Mouse (Mus musculus): Measurements from ENCODE around the gene Mbd5.

- TF ChIP-seq CTCF (IDR thresholded peaks at IDR 0.05 in 2 of 3, conservative IDR thresholded peaks at IDR 0.05 in 1 of 3; ENCODE audit: control insufficient read depth in 1 of 3, insufficient read depth in 1 of 3, low read depth in 2 of 3, low read length in 3 of 3, poor library complexity in 1 of 3, severe bottlenecking in 1 of 3) (no peak), BHLHE40 (IDR thresholded peaks at IDR 0.05; ENCODE audit: borderline replicate concordance, low read depth, low read length) (no peak), NELFE (IDR thresholded peaks at IDR 0.05; ENCODE audit: low read depth, low read length) (no peak), GATA1 (IDR thresholded peaks at IDR 0.05; ENCODE audit: low read depth, low read length) (no peak), POLR2A (IDR thresholded peaks at IDR 0.05; ENCODE audit: control insufficient read depth in 1 of 2, insufficient read depth in 1 of 2, low read depth in 1 of 2, low read length in 2 of 2, poor library complexity in 1 of 2) (no peak), UBTF (IDR thresholded peaks at IDR 0.05; ENCODE audit: borderline replicate concordance, insufficient read depth, low read depth, low read length) (no peak), ELF1 (IDR thresholded peaks at IDR 0.05; ENCODE audit: low read depth, low read length) (no peak), ZKSCAN1 (IDR thresholded peaks at IDR 0.05; ENCODE audit: low read depth, low read length) (no peak), SMC3 (IDR thresholded peaks at IDR 0.05; ENCODE audit: low read depth, low read length) (no peak), RCOR1 (IDR thresholded peaks at IDR 0.05; ENCODE audit: low read depth, low read length) (no peak), POLR2AphosphoS5 (IDR thresholded peaks at IDR 0.05; ENCODE audit: borderline replicate concordance, low read depth, low read length) (no peak), E2F4 (IDR thresholded peaks at IDR 0.05; ENCODE audit: borderline replicate concordance, low read depth, low read length) (no peak), MEF2A (IDR thresholded peaks at IDR 0.05; ENCODE audit: extremely low read depth, insufficient replicate concordance, low read depth, low read length, poor library complexity, severe bottlenecking) (no peak), HCFC1 (IDR thresholded peaks at IDR 0.05; ENCODE audit: low read depth, low read length) (no peak)
Observed at GRCm38 (mm10) chr2:49229725-49230124, 280.4 kb downstream of the Mbd5 start.
